Mouse (Mus musculus): ENCODE measurements around the gene Tmem274. TPM values are rescaled to one million over a fixed set of nuclear protein-coding genes. Genes with fewer than 3 reads are reported as not detected.
"Not testable (repeated sequence)": the region's sequence is repeated elsewhere in the genome, so short reads cannot be mapped to it uniquely, and the experiment has no call there.

The Tmem274 gene
- polyA plus RNA-seq (2012; rRNA removed), result not detected in 2 replicates

GRCm38 (mm10) chr4:149477078-149477477, at the start of gene Tmem274:
Tmem274 (plus strand) TSS chr4:149477378.
- peaks cover 12% of the 10 kb centered on the region for H3K36me3 ChIP-seq (ENCODE audit: control insufficient read depth, insufficient read depth, low read length)
- H3K27me3 ChIP-seq (ENCODE audit: control insufficient read depth, insufficient read depth, low read length), result no peaks in the 10 kb centered on the region
- H3K4me1 ChIP-seq (ENCODE audit: control insufficient read depth, insufficient read depth, insufficient read length, low read length), result no peaks in the 10 kb centered on the region
- 91% methylated on average over 11 of the region's 11 CpGs for WGBS
- TF ChIP-seq POLR2A (IDR thresholded peaks at IDR 0.05; ENCODE audit: low read depth, low read length), result no peak
- no peak for TF ChIP-seq CTCF (IDR thresholded peaks at IDR 0.05; ENCODE audit: extremely low read depth, insufficient read length, insufficient replicate concordance, low read depth, low read length)
- H3K4me3 ChIP-seq (ENCODE audit: low read depth, low read length), result no peak within 1 kb of the TSS
- no peak within 1 kb of the TSS for H3K27ac ChIP-seq (ENCODE audit: insufficient read depth, low read depth, low read length)

- Histone ChIP-seq H3K4me1 (ENCODE audit: control insufficient read depth, insufficient read depth, insufficient read length, low read length) (peaks cover 2% of the 10 kb centered on the region; the same call in 1 of the 2 replicates), H3K27me3 (ENCODE audit: control insufficient read depth, insufficient read depth, low read length) (no peaks in the 10 kb centered on the region), H3K27ac (ENCODE audit: insufficient read depth, low read depth, low read length) (no peak overlapping the region), H3K4me3 (ENCODE audit: low read depth, low read length) (no peak overlapping the region), H3K36me3 (ENCODE audit: control insufficient read depth, insufficient read depth, low read length) (no peaks in the 10 kb centered on the region)
- WGBS, result 82% methylated on average over 5 of the region's 5 CpGs
- TF ChIP-seq POLR2A (IDR thresholded peaks at IDR 0.05; ENCODE audit: low read depth, low read length) (no peak), CTCF (IDR thresholded peaks at IDR 0.05; ENCODE audit: extremely low read depth, insufficient read length, insufficient replicate concordance, low read depth, low read length) (no peak)
Measured at GRCm38 (mm10) chr4:149429592-149429991, 47.6 kb upstream of the Tmem274 start.

DNA sequence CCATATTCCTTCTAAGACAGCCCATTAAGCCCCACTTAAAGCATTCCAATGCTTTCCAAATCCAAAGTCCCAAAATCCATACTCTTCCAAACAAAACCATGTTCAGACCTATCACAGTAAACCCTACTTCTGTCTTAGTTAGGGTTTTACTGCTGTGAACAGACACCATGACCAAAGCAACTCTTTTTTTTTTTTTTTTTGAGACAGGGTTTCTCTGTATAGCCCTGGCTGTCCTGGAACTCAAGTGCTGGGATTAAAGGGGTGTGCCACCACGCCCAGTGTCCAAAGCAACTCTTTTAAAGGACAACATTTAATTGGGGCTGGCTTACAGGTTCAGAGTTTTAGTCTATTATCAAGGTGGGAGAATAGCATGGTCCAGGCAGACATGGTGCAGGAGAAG, 45.3 kb upstream of the Tmem274 start:
- WGBS, result 81% methylated on average over 1 of the region's 1 CpGs
- not testable (repeated sequence) for H3K36me3 ChIP-seq (ENCODE audit: control insufficient read depth, insufficient read depth, low read length); H3K27ac ChIP-seq (ENCODE audit: insufficient read depth, low read depth, low read length); H3K4me1 ChIP-seq (ENCODE audit: control insufficient read depth, insufficient read depth, insufficient read length, low read length); H3K4me3 ChIP-seq (ENCODE audit: low read depth, low read length); H3K27me3 ChIP-seq (ENCODE audit: control insufficient read depth, insufficient read depth, low read length)

- Histone ChIP-seq H3K27ac (ENCODE audit: insufficient read depth, low read depth, low read length) (no peak overlapping the region), H3K36me3 (ENCODE audit: control insufficient read depth, insufficient read depth, low read length) (no peaks in the 10 kb centered on the region), H3K4me1 (ENCODE audit: control insufficient read depth, insufficient read depth, insufficient read length, low read length) (no peaks in the 10 kb centered on the region), H3K27me3 (ENCODE audit: control insufficient read depth, insufficient read depth, low read length) (no peaks in the 10 kb centered on the region), H3K4me3 (ENCODE audit: low read depth, low read length) (no peak overlapping the region)
- WGBS, result 74% methylated on average over 8 of the region's 8 CpGs
- TF ChIP-seq POLR2A (IDR thresholded peaks at IDR 0.05; ENCODE audit: low read depth, low read length) (no peak), CTCF (IDR thresholded peaks at IDR 0.05; ENCODE audit: extremely low read depth, insufficient read length, insufficient replicate concordance, low read depth, low read length) (no peak)
Measured at GRCm38 (mm10) chr4:149440576-149440975, 36.6 kb upstream of the Tmem274 start.

- Histone ChIP-seq H3K27me3 (ENCODE audit: control insufficient read depth, insufficient read depth, low read length) (no peaks in the 10 kb centered on the region), H3K4me3 (ENCODE audit: low read depth, low read length) (no peak overlapping the region), H3K36me3 (ENCODE audit: control insufficient read depth, insufficient read depth, low read length) (no peaks in the 10 kb centered on the region), H3K27ac (ENCODE audit: insufficient read depth, low read depth, low read length) (no peak overlapping the region), H3K4me1 (ENCODE audit: control insufficient read depth, insufficient read depth, insufficient read length, low read length) (peaks cover 4% of the 10 kb centered on the region; the same call in 1 of the 2 replicates)
- WGBS, result 46% methylated on average over 3 of the region's 3 CpGs
- TF ChIP-seq CTCF (IDR thresholded peaks at IDR 0.05; ENCODE audit: extremely low read depth, insufficient read length, insufficient replicate concordance, low read depth, low read length) (no peak), POLR2A (IDR thresholded peaks at IDR 0.05; ENCODE audit: low read depth, low read length) (no peak)
Measured at GRCm38 (mm10) chr4:149442436-149442835, 34.7 kb upstream of the Tmem274 start.

DNA sequence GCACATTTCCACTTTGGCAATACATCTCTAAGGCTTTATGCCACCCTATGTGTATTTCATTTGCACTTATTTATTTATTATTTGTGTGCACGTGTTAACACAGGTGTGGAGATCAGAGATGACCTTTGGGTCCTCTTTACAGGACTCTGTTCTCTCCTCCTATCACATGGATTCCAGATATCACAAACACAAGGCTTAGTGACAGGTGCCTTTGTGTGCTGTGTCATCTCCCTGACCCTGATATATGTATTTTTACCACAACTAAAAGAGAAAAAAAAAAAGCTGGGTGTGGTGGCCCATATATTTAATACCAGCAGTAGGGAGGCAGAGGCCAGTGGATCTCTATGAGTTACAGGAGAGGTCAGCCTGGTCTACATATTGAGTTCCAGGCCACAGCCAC, 32.7 kb upstream of the Tmem274 start:
- H3K4me1 ChIP-seq (ENCODE audit: control insufficient read depth, insufficient read depth, insufficient read length, low read length), result peaks cover 4% of the 10 kb centered on the region; the same call in 1 of the 2 replicates
- H3K4me3 ChIP-seq (ENCODE audit: low read depth, low read length), result no peak overlapping the region
- 17% methylated on average over 1 of the region's 1 CpGs for WGBS
- H3K36me3 ChIP-seq (ENCODE audit: control insufficient read depth, insufficient read depth, low read length), result no peaks in the 10 kb centered on the region
- H3K27me3 ChIP-seq (ENCODE audit: control insufficient read depth, insufficient read depth, low read length), result no peaks in the 10 kb centered on the region
- TF ChIP-seq POLR2A (IDR thresholded peaks at IDR 0.05; ENCODE audit: low read depth, low read length) (no peak), CTCF (IDR thresholded peaks at IDR 0.05; ENCODE audit: extremely low read depth, insufficient read length, insufficient replicate concordance, low read depth, low read length) (no peak)
- peak overlapping the region; percentile 78; the same call in 1 of the 2 replicates for H3K27ac ChIP-seq (ENCODE audit: insufficient read depth, low read depth, low read length)

- peaks cover 4% of the 10 kb centered on the region; the same call in 1 of the 2 replicates for H3K4me1 ChIP-seq (ENCODE audit: control insufficient read depth, insufficient read depth, insufficient read length, low read length)
- H3K36me3 ChIP-seq (ENCODE audit: control insufficient read depth, insufficient read depth, low read length), result no peaks in the 10 kb centered on the region
- peak overlapping the region; percentile 56 for H3K4me3 ChIP-seq (ENCODE audit: low read depth, low read length)
- under 1% methylated on average over 36 of the region's 36 CpGs for WGBS
- H3K27ac ChIP-seq (ENCODE audit: insufficient read depth, low read depth, low read length), result peak overlapping the region; percentile 78
- H3K27me3 ChIP-seq (ENCODE audit: control insufficient read depth, insufficient read depth, low read length), result no peaks in the 10 kb centered on the region
- TF ChIP-seq CTCF (IDR thresholded peaks at IDR 0.05; ENCODE audit: extremely low read depth, insufficient read length, insufficient replicate concordance, low read depth, low read length) (peak; percentile 84), POLR2A (IDR thresholded peaks at IDR 0.05; ENCODE audit: low read depth, low read length) (no peak)
Measured at GRCm38 (mm10) chr4:149444964-149445701, 32.0 kb upstream of the Tmem274 start.

Data from small intestine, adult 2 months (tissue).